In genomic region chr2:144526981-144527820, GRCm38 (mm10) we compare ENCODE assay signal across 1 mouse cellular context.
A peak's percentile ranks its signal among the peaks of the same experiment; 100 is the strongest.
TF ChIP-seq lines count a peak whose summit lies in the region.

Gene Dzank1, minus strand, starts transcription at chr2:144527414.
Gene Polr3f, plus strand, starts transcription at chr2:144527718.

TF ChIP-seq in CH12.LX, 34 proteins besides CTCF, POLR2A, EP300 and RAD21 (continued from another document):
- TF ChIP-seq MYC (IDR thresholded peaks at IDR 0.05; ENCODE audit: low read depth, low read length) (no peak), MAX (IDR thresholded peaks at IDR 0.05; ENCODE audit: low read length) (peak; percentile 100), TBP (conservative IDR thresholded peaks at IDR 0.05; ENCODE audit: low read depth, low read length) (0 out of 2 replicates have a peak, but pooled peaks have one; percentile 49), ZC3H11A (IDR thresholded peaks at IDR 0.05; ENCODE audit: low read depth, low read length) (no peak), ETS1 (conservative IDR thresholded peaks at IDR 0.05; ENCODE audit: low read depth, low read length) (no peak), SIN3A (IDR thresholded peaks at IDR 0.05; ENCODE audit: low read length) (peak; percentile 79; the same call in 1 of the 2 replicates), ZMIZ1 (IDR thresholded peaks at IDR 0.05; ENCODE audit: low read depth, low read length) (no peak), PAX5 (IDR thresholded peaks at IDR 0.05; ENCODE audit: low read length) (no peak), JUN (IDR thresholded peaks at IDR 0.05; ENCODE audit: insufficient read depth, low read depth, low read length) (no peak), CHD2 (IDR thresholded peaks at IDR 0.05; ENCODE audit: low read length) (no peak), SMC3 (IDR thresholded peaks at IDR 0.05; ENCODE audit: low read depth, low read length) (no peak), USF2 (conservative IDR thresholded peaks at IDR 0.05; ENCODE audit: low read depth, low read length) (no peak), UBTF (IDR thresholded peaks at IDR 0.05; ENCODE audit: low read depth, low read length) (no peak), BHLHE40 (IDR thresholded peaks at IDR 0.05; ENCODE audit: low read depth, low read length) (no peak), ZNF384 (IDR thresholded peaks at IDR 0.05; ENCODE audit: low read depth, low read length) (no peak), JUND (conservative IDR thresholded peaks at IDR 0.05; ENCODE audit: low read depth, low read length) (no peak), NELFE (IDR thresholded peaks at IDR 0.05; ENCODE audit: low read depth, low read length) (peak; percentile 51; the same call in 1 of the 2 replicates), TCF12 (IDR thresholded peaks at IDR 0.05; ENCODE audit: low read depth, low read length) (0 out of 2 replicates have a peak, but pooled peaks have one; percentile 26)
